Mouse (Mus musculus): ENCODE measurements around the gene Coro1b. TPM values are rescaled to one million over a fixed set of nuclear protein-coding genes. Genes with fewer than 3 reads are reported as not detected.

The Coro1b gene
- total RNA-seq, 1 experiment, result 73.8 TPM

GRCm38 (mm10) chr19:4101466-4101865 lies 47.0 kb upstream of the Coro1b start:
- peaks cover 0 to 6% of the 10 kb centered on the region in 2 experiments; a peak in 3 of 4 replicates for H3K4me1 ChIP-seq (ENCODE audit: control insufficient read depth in 2 of 2, insufficient read depth in 2 of 2, low read length in 2 of 2, poor library complexity in 1 of 2)
- no peak for DNase-seq (ENCODE audit: low read depth, low spot score)
- no peak overlapping the region for H3K9ac ChIP-seq (ENCODE audit: insufficient read depth, low read depth, low read length, poor library complexity, severe bottlenecking)
- peaks cover 6% of the 10 kb centered on the region for H3K36me3 ChIP-seq (ENCODE audit: control insufficient read depth, insufficient read depth, low read length, poor library complexity, severe bottlenecking)
- TF ChIP-seq MAFK (IDR thresholded peaks at IDR 0.05; ENCODE audit: insufficient read depth, low read depth, low read length), result no peak
- peak overlapping the region in 1 of 2 experiments; percentile 56; a peak in 1 of 4 replicates for H3K4me3 ChIP-seq (ENCODE audit: insufficient read depth in 1 of 2, low read depth in 1 of 2, low read length in 2 of 2, poor library complexity in 1 of 2, severe bottlenecking in 1 of 2)
- H3K9me3 ChIP-seq (ENCODE audit: control insufficient read depth, insufficient read depth, low read depth, low read length), result no peaks in the 10 kb centered on the region
- in situ Hi-C loops (cut with MboI; ENCODE audit: low sequenced_read_pairs in 2 of 2, unreplicated experiment in 2 of 2), result no loop called here
- H3K27ac ChIP-seq (ENCODE audit: insufficient read depth, low read depth, low read length, poor library complexity, severe bottlenecking), result no peak overlapping the region

- peaks cover 6% of the 10 kb centered on the region for H3K36me3 ChIP-seq (ENCODE audit: control insufficient read depth, insufficient read depth, low read length, poor library complexity, severe bottlenecking)
- H3K4me3 ChIP-seq (ENCODE audit: insufficient read depth in 1 of 2, low read depth in 1 of 2, low read length in 2 of 2, poor library complexity in 1 of 2, severe bottlenecking in 1 of 2), result no peak overlapping the region
- no peak for DNase-seq (ENCODE audit: low read depth, low spot score)
- no peak overlapping the region for H3K9ac ChIP-seq (ENCODE audit: insufficient read depth, low read depth, low read length, poor library complexity, severe bottlenecking)
- H3K27ac ChIP-seq (ENCODE audit: insufficient read depth, low read depth, low read length, poor library complexity, severe bottlenecking), result no peak overlapping the region
- TF ChIP-seq MAFK (IDR thresholded peaks at IDR 0.05; ENCODE audit: insufficient read depth, low read depth, low read length) (no peak), ZNF384 (IDR thresholded peaks at IDR 0.05; ENCODE audit: low read depth, low read length) (no peak), HCFC1 (IDR thresholded peaks at IDR 0.05; ENCODE audit: borderline replicate concordance, insufficient read depth, low read length) (no peak), CHD2 (IDR thresholded peaks at IDR 0.05; ENCODE audit: low read depth, low read length) (no peak), ZC3H11A (IDR thresholded peaks at IDR 0.05; ENCODE audit: borderline replicate concordance, low read depth, low read length) (no peak)
- H3K4me1 ChIP-seq (ENCODE audit: control insufficient read depth in 2 of 2, insufficient read depth in 2 of 2, low read length in 2 of 2, poor library complexity in 1 of 2), result peaks cover 0 to 8% of the 10 kb centered on the region in 2 experiments; a peak in 3 of 4 replicates
- no peaks in the 10 kb centered on the region for H3K9me3 ChIP-seq (ENCODE audit: control insufficient read depth, insufficient read depth, low read depth, low read length)
- in situ Hi-C loops (cut with MboI; ENCODE audit: low sequenced_read_pairs in 2 of 2, unreplicated experiment in 2 of 2), result no loop called here
Measured at GRCm38 (mm10) chr19:4102049-4102448, 46.4 kb upstream of the Coro1b start.

GRCm38 (mm10) chr19:4102626-4103025 lies 45.8 kb upstream of the Coro1b start:
- TF ChIP-seq HCFC1 (IDR thresholded peaks at IDR 0.05; ENCODE audit: borderline replicate concordance, insufficient read depth, low read length) (no peak), ZC3H11A (IDR thresholded peaks at IDR 0.05; ENCODE audit: borderline replicate concordance, low read depth, low read length) (no peak), ZNF384 (IDR thresholded peaks at IDR 0.05; ENCODE audit: low read depth, low read length) (no peak)
- in situ Hi-C loops (cut with MboI; ENCODE audit: low sequenced_read_pairs in 2 of 2, unreplicated experiment in 2 of 2), result no loop called here
- peaks cover 6% of the 10 kb centered on the region for H3K36me3 ChIP-seq (ENCODE audit: control insufficient read depth, insufficient read depth, low read length, poor library complexity, severe bottlenecking)
- H3K4me1 ChIP-seq (ENCODE audit: control insufficient read depth in 2 of 2, insufficient read depth in 2 of 2, low read length in 2 of 2, poor library complexity in 1 of 2), result peaks cover 0 to 8% of the 10 kb centered on the region in 2 experiments; a peak in 3 of 4 replicates
- H3K9ac ChIP-seq (ENCODE audit: insufficient read depth, low read depth, low read length, poor library complexity, severe bottlenecking), result no peak overlapping the region
- H3K4me3 ChIP-seq (ENCODE audit: insufficient read depth in 1 of 2, low read depth in 1 of 2, low read length in 2 of 2, poor library complexity in 1 of 2, severe bottlenecking in 1 of 2), result no peak overlapping the region
- no peaks in the 10 kb centered on the region for H3K9me3 ChIP-seq (ENCODE audit: control insufficient read depth, insufficient read depth, low read depth, low read length)
- DNase-seq (ENCODE audit: low read depth, low spot score), result no peak
- H3K27ac ChIP-seq (ENCODE audit: insufficient read depth, low read depth, low read length, poor library complexity, severe bottlenecking), result no peak overlapping the region

GRCm38 (mm10) chr19:4103294-4103693 lies 45.1 kb upstream of the Coro1b start:
- Histone ChIP-seq H3K4me1 (ENCODE audit: control insufficient read depth in 2 of 2, insufficient read depth in 2 of 2, low read length in 2 of 2, poor library complexity in 1 of 2) (peaks cover 0 to 8% of the 10 kb centered on the region in 2 experiments; a peak in 3 of 4 replicates), H3K4me3 (ENCODE audit: insufficient read depth in 1 of 2, low read depth in 1 of 2, low read length in 2 of 2, poor library complexity in 1 of 2, severe bottlenecking in 1 of 2) (no peak overlapping the region), H3K27ac (ENCODE audit: insufficient read depth, low read depth, low read length, poor library complexity, severe bottlenecking) (no peak overlapping the region), H3K36me3 (ENCODE audit: control insufficient read depth, insufficient read depth, low read length, poor library complexity, severe bottlenecking) (peaks cover 5% of the 10 kb centered on the region), H3K9me3 (ENCODE audit: control insufficient read depth, insufficient read depth, low read depth, low read length) (no peaks in the 10 kb centered on the region), H3K9ac (ENCODE audit: insufficient read depth, low read depth, low read length, poor library complexity, severe bottlenecking) (0 out of 2 replicates have a peak overlapping the region, but pooled peaks have one; percentile 4)
- no peak for DNase-seq (ENCODE audit: low read depth, low spot score)
- no peak for TF ChIP-seq HCFC1 (IDR thresholded peaks at IDR 0.05; ENCODE audit: borderline replicate concordance, insufficient read depth, low read length)
- no peak for TF ChIP-seq MAFK (IDR thresholded peaks at IDR 0.05; ENCODE audit: insufficient read depth, low read depth, low read length)
- no peak for TF ChIP-seq ZC3H11A (IDR thresholded peaks at IDR 0.05; ENCODE audit: borderline replicate concordance, low read depth, low read length)
- no peak for TF ChIP-seq CHD2 (IDR thresholded peaks at IDR 0.05; ENCODE audit: low read depth, low read length)
- no peak for TF ChIP-seq ZNF384 (IDR thresholded peaks at IDR 0.05; ENCODE audit: low read depth, low read length)
- in situ Hi-C loops (cut with MboI; ENCODE audit: low sequenced_read_pairs in 2 of 2, unreplicated experiment in 2 of 2), result no loop called here

- Histone ChIP-seq H3K4me1 (ENCODE audit: control insufficient read depth in 2 of 2, insufficient read depth in 2 of 2, low read length in 2 of 2, poor library complexity in 1 of 2) (peaks cover 0 to 8% of the 10 kb centered on the region in 2 experiments; a peak in 3 of 4 replicates), H3K4me3 (ENCODE audit: insufficient read depth in 1 of 2, low read depth in 1 of 2, low read length in 2 of 2, poor library complexity in 1 of 2, severe bottlenecking in 1 of 2) (no peak overlapping the region), H3K27ac (ENCODE audit: insufficient read depth, low read depth, low read length, poor library complexity, severe bottlenecking) (no peak overlapping the region), H3K9ac (ENCODE audit: insufficient read depth, low read depth, low read length, poor library complexity, severe bottlenecking) (no peak overlapping the region), H3K9me3 (ENCODE audit: control insufficient read depth, insufficient read depth, low read depth, low read length) (no peaks in the 10 kb centered on the region), H3K36me3 (ENCODE audit: control insufficient read depth, insufficient read depth, low read length, poor library complexity, severe bottlenecking) (no peaks in the 10 kb centered on the region)
- no peak for DNase-seq (ENCODE audit: low read depth, low spot score)
- TF ChIP-seq ZC3H11A (IDR thresholded peaks at IDR 0.05; ENCODE audit: borderline replicate concordance, low read depth, low read length) (no peak), CHD2 (IDR thresholded peaks at IDR 0.05; ENCODE audit: low read depth, low read length) (no peak), HCFC1 (IDR thresholded peaks at IDR 0.05; ENCODE audit: borderline replicate concordance, insufficient read depth, low read length) (no peak)
- in situ Hi-C loops (cut with MboI; ENCODE audit: low sequenced_read_pairs in 2 of 2, unreplicated experiment in 2 of 2), result no loop called here
Measured at GRCm38 (mm10) chr19:4103792-4104191, 44.6 kb upstream of the Coro1b start.
